Comparison of ENCODE assay signal across 14 mouse cellular contexts in genomic region chr7:66448304-66448703, GRCm38 (mm10).
"Had no signal": no experiment of that assay in that cellular context is flagged by ENCODE, and none has a peak within 500 bp of the region (broad histone marks: within the 10 kb centered on the region; RNA-seq: fewer than 3 reads in every experiment).

No protein-coding gene starts in this region.

- H3K36me3 ChIP-seq: limb, embryonic 13.5 days; midbrain, embryonic 12.5 days had no signal

- H3K9ac ChIP-seq: limb, embryonic 13.5 days; liver, embryonic 14.5 days; lung, embryonic 14.5 days; midbrain, embryonic 12.5 days had no signal

- H3K4me3 ChIP-seq: limb, embryonic 13.5 days; megakaryocyte, embryonic 14.5 days; midbrain, embryonic 12.5 days had no signal

- H3K4me2 ChIP-seq: limb, embryonic 13.5 days; lung, embryonic 14.5 days; midbrain, embryonic 12.5 days had no signal

- H3K9me3 ChIP-seq: limb, embryonic 13.5 days; megakaryocyte, embryonic 14.5 days; midbrain, embryonic 12.5 days had no signal

- H3K27ac ChIP-seq: limb, embryonic 13.5 days; liver, embryonic 14.5 days; midbrain, embryonic 12.5 days; stomach, postnatal 0 days had no signal

- DNase-seq: kidney, adult 18-20 months; kidney, postnatal 10 days; kidney, postnatal 4 days; left cerebral cortex, postnatal 4 days; lung, embryonic 14.5 days; lung, postnatal 10 days; lung, postnatal 4 days; right cerebral cortex, adult 18-20 months; thymus, postnatal 4 days had no signal
